Mouse (Mus musculus) liver, adult (tissue): ENCODE measurements around the gene Sh3gl3.

Source experiments
- GATA4 ChIP-seq: IDR thresholded peaks from 2 replicates; pipeline ENCODE4 v1.6.1; 2014; ENCODE audit warnings: mild to moderate bottlenecking, low read length; ENCODE audit not compliant: insufficient replicate concordance

Sh3gl3 gene

DNA sequence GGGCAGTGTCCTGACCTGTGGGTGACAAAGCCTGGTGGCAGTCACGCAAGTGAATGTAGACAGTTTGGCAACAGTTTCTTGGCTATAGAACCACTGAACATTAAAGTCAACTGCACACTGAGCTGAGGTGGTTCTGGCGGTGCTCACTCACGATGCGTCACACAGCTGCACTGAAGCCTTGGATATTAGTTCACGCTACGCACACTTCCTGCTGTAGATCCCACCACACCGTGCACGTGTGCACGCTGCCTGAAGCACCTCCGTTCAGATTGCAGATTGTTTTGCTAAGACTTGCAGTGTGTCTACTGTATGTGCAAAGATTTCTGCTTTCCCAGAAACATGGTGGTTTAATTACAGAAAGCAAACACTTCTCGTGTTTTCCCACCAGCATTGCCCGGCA lies 144.9 kb downstream of the Sh3gl3 start:
- TF ChIP-seq GATA4 = no peak

DNA sequence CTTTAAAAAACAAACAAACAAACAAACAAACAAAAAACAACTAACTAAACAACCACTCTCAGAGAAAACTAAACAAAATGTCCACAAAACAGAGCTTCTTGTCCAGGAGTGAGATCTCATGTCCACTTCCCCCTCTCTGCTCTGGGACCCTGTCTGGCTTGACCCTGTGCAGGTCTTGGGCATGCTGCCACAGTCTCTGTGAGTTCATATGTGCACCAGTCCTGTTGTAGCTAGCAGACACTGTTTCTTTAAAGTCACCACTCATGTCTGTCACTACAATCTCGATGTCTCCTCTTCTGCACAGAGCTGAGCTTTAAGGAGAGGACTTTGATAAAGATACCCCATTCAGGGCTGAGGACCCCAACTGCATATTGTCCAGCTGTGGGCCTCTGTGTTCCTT lies 153.0 kb downstream of the Sh3gl3 start:
- TF ChIP-seq GATA4 = no peak

- TF ChIP-seq GATA4 = no peak
Observed at GRCm38 (mm10) chr7:82327201-82327600, 153.6 kb downstream of the Sh3gl3 start.

GRCm38 (mm10) chr7:82327881-82328280 lies 154.2 kb downstream of the Sh3gl3 start:
- TF ChIP-seq GATA4 = no peak

DNA sequence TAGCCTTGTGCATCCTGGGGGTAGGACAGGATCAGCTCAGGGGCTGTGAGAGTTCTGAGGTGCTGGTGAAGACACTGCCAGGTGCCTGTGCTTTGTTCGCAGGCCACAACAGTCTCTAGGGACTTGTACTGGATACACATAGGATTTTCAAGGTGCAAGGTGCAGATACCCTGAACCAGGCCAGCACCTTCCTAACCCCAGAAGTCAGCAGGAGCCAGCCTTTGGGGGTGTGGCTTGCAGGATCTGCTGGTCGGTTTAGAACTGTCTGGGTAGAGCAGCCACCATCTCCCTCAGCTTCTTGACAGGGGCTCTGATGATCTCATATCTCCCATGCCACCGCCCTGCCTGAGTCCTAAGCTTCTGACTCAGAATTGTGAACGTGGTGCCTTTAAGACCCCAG lies 156.2 kb downstream of the Sh3gl3 start:
- no peak for TF ChIP-seq GATA4

DNA sequence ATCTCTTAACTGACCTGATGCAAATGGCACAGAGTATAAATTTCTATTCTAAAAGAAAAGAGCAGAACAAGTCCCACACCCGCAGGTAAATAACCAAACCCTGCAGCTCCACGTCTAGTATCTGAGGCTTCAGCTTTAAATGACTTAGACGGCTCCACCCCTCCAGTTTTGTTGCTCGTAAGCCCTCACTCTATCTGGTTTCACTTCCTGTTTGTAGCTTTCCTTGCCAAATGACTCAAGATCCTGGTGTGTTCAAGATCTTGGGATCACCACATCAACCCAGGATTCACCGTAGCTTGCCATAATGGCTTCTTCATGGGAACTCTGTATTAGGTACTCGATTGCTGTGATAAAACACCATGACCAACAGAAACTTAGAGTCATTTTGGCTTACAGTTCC lies 157.2 kb downstream of the Sh3gl3 start:
- no peak for TF ChIP-seq GATA4

GRCm38 (mm10) chr7:82334000-82334399 lies 160.4 kb downstream of the Sh3gl3 start:
- TF ChIP-seq GATA4 = no peak

- TF ChIP-seq GATA4 = no peak
Observed at GRCm38 (mm10) chr7:82335211-82336121, 161.8 kb downstream of the Sh3gl3 start, which contains the start of gene Adamtsl3. Gene Adamtsl3, plus strand, starts transcription at chr7:82335694.

DNA sequence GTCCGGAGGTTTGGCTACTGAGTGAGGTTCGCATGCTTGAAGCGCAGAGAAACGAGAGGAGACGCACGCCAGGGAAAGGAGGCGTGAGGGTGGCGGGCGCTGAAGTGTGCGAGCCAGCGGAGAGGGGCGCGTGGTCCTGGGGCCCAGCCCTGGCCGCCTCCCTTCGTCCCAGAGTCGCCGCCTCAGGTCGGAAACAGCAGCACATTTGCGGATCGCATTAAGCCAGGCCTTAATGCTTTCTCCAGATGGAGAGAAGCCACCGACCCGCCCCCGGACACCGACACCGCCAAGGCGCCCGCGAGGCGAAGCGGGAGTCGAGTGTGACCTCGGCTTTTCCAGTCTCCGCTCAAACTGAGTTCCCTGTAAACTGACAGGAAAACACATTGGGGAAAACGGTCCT lies 162.5 kb downstream of the Sh3gl3 start:
- no peak for TF ChIP-seq GATA4

- TF ChIP-seq GATA4 = no peak
Observed at GRCm38 (mm10) chr7:82338121-82338520, 164.5 kb downstream of the Sh3gl3 start.

- no peak for TF ChIP-seq GATA4
Observed at GRCm38 (mm10) chr7:82338532-82338931, 164.9 kb downstream of the Sh3gl3 start.

DNA sequence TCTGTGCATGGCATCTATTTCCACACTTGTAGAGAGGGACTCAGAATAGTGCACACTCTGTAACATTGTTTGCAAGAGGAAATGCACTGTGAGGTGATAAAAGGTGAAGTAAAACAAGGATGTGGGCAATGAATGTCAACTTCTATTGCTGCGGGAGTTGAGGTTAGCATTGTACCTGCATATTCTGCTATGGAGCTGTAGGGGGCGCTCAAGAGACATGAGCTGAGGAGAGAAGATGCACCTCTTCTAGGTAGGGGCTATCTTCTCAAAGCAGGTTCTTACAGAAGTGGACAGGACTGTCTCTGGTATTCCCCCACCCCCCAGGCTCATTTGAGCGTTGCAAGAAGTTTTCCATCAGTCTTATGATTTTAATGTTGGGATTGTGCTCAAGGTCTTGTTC lies 165.6 kb downstream of the Sh3gl3 start:
- TF ChIP-seq GATA4 = no peak

- no peak for TF ChIP-seq GATA4
Observed at GRCm38 (mm10) chr7:82341476-82341875, 167.8 kb downstream of the Sh3gl3 start.

- TF ChIP-seq GATA4 = no peak
Observed at GRCm38 (mm10) chr7:82346706-82347105, 173.1 kb downstream of the Sh3gl3 start.

DNA sequence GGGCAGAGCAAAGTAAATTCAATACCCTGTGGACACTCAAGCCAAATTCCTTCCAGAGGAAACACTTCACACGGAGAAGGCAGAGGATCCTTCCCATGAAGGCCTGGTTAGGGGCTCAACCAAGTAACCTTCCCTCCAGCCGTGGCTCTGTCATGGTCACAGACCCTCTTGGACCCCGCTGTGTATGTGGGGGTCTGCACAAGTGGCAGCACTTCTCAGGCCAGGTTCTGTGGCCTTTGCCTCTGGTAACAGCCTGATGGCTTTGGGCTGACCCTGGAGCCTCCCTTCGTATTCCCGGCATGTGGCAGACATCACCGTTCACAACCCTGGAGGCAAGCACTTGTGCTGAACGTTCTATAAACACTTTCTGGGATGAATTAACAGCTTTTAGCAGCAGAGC lies 176.2 kb downstream of the Sh3gl3 start:
- no peak for TF ChIP-seq GATA4

DNA sequence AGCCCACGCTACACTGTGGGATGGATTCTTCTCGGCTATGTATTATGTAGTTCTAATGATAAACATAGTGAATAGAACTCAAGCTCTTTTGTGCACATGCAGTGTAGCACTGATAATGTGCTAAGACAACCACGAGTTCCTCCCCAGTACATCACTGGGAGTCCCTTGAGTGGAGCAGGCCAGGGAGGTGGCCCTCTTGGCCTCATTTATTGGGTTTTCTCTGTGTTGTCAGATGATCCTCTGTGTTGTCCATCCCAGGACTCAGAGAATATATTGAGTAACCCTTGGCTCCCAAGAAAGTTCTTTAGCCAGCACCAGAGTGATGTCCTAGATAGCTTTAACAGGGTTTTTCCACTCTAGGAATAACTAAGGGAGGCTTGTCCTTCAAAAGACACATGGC lies 176.8 kb downstream of the Sh3gl3 start:
- no peak for TF ChIP-seq GATA4
